Mouse (Mus musculus) CD4-positive, CD25-positive, alpha-beta regulatory T cell, adult 9 weeks (primary cell): Measurements from ENCODE around the gene Olfr140. TPM values are rescaled to one million over a fixed set of nuclear protein-coding genes. Genes with fewer than 3 reads are reported as not detected.

Experiments used
- polyA plus RNA-seq: library from polyadenylated mRNA; unstranded; fragments of 100-300 nt; shearing (Covaris generic); gene quantifications from one replicate; pipeline ENCODE4 v1.2.1, GENCODE M21; 2017

Olfr140 gene
- not detected for polyA plus RNA-seq

GRCm38 (mm10) chr2:90063494-90063893, at the start of gene Olfr140:
Olfr140 (minus strand) TSS chr2:90063594.

GRCm38 (mm10) chr2:90035037-90035436, 28.4 kb downstream of the Olfr140 start, which contains the start of gene Olfr1265:
Olfr1265 (plus strand) TSS chr2:90035337.

GRCm38 (mm10) chr2:90025477-90025876, 37.9 kb downstream of the Olfr140 start, which contains the start of gene Olfr1264:
Olfr1264 (minus strand) TSS chr2:90025577.

GRCm38 (mm10) chr2:90011831-90012230, 51.6 kb downstream of the Olfr140 start, which contains the start of gene Olfr1263:
Olfr1263 (plus strand) TSS chr2:90012131.

GRCm38 (mm10) chr2:89999845-90000244, 63.5 kb downstream of the Olfr140 start, which contains the start of gene Olfr1262:
Olfr1262 (plus strand) TSS chr2:90000145.

Other genes starting within 250 kb of the Olfr140 start
- gene Olfr1256, start 222.0 kb downstream of the Olfr140 start, polyA plus RNA-seq: not detected
- not detected for gene Olfr48, start 215.4 kb downstream of the Olfr140 start, polyA plus RNA-seq
- not detected for gene Olfr1257, start 185.2 kb downstream of the Olfr140 start, polyA plus RNA-seq
- 0.04 TPM for gene Olfr1258, start 136.3 kb downstream of the Olfr140 start, polyA plus RNA-seq
- gene Olfr1259, start 114.9 kb downstream of the Olfr140 start, polyA plus RNA-seq: not detected
- not detected for gene Olfr1260, start 89.3 kb downstream of the Olfr140 start, polyA plus RNA-seq
- gene Olfr1261, start 72.4 kb downstream of the Olfr140 start, polyA plus RNA-seq: not detected
- not detected for gene Olfr1262, start 63.4 kb downstream of the Olfr140 start, polyA plus RNA-seq
- gene Olfr1263, start 51.5 kb downstream of the Olfr140 start, polyA plus RNA-seq: not detected
- gene Olfr1264, start 38.0 kb downstream of the Olfr140 start, polyA plus RNA-seq: not detected
- gene Olfr1265, start 28.3 kb downstream of the Olfr140 start, polyA plus RNA-seq: not detected
- gene Olfr1269, start 57.8 kb upstream of the Olfr140 start, polyA plus RNA-seq: not detected
- gene Olfr32, start 78.7 kb upstream of the Olfr140 start, polyA plus RNA-seq: not detected
- gene Olfr1270, start 89.5 kb upstream of the Olfr140 start, polyA plus RNA-seq: not detected
- gene Olfr1506, start 160.9 kb upstream of the Olfr140 start, polyA plus RNA-seq: not detected
- gene Olfr142, start 194.0 kb upstream of the Olfr140 start, polyA plus RNA-seq: not detected
- gene Olfr1271, start 207.4 kb upstream of the Olfr140 start, polyA plus RNA-seq: 0.05 TPM
- gene Olfr1272, start 229.2 kb upstream of the Olfr140 start, polyA plus RNA-seq: not detected